Mouse (Mus musculus): ENCODE results near the gene Ccdc78. TPM values are rescaled to one million over a fixed set of nuclear protein-coding genes. Genes with fewer than 3 reads are reported as not detected.

Ccdc78 gene
- total RNA-seq, 2 experiments from 2014 or later: 0.23 to 0.33 TPM

- DNase-seq (ENCODE audit: low spot score in 2 of 2): peak; percentile 99
Observed at GRCm38 (mm10) chr17:25832436-25833290, 46.3 kb downstream of the Ccdc78 start.

DNA sequence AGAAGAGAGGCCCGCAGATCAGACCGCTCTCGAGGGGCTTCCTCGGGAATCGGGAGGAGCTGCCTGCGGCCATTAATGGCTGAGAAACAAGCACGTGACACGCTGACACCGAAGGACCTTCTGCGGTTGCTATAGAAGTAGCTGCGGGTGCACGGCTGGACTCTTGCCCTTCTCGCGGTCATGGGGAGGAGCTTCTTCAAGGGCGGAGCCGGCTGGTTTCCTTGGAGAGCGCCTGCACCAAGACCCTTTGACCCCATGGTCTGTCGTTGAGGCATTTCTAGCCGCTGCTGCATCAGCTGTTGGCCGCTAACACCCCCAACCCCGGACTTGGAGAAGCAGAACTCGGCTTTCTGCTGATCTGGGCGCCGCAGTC, 46.9 kb downstream of the Ccdc78 start, which contains the start of gene Stub1:
Gene Stub1 (minus strand): TSS at position 114 of the 373 bp plus-strand sequence.
- peak; percentile 86 to 87 for DNase-seq (ENCODE audit: low spot score in 2 of 2)

DNA sequence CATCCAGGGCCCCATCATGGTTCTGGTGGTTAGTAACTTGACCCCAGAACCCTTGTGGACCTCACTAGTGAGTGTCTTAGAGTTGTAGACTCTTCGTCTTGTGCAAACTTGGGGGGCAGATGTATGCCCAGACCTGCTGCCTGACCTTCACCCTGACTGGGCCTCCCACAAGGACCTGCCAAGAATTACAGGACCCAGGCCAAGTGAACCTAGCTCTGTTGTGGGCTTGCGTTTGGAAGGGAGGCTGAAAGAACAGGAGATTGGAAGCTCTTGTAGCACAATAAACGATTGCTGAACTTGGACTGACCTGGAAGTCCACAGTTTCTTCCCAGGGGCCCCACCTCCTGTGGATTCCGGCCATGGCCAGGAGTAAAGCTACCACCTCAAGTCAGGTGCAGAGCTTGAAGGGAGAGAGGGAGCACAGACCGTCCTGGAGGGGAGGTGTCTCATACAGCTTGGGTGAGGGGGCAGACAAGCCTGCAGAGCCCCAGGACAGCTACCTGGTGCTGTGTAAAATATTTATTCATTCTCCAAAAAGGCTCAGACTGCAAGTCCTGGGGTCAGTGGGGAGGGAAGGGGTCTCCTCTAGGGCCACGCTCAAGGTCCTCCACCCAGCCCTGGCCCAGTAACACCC, 47.7 kb downstream of the Ccdc78 start:
- no peak for DNase-seq (ENCODE audit: low spot score in 2 of 2)

DNA sequence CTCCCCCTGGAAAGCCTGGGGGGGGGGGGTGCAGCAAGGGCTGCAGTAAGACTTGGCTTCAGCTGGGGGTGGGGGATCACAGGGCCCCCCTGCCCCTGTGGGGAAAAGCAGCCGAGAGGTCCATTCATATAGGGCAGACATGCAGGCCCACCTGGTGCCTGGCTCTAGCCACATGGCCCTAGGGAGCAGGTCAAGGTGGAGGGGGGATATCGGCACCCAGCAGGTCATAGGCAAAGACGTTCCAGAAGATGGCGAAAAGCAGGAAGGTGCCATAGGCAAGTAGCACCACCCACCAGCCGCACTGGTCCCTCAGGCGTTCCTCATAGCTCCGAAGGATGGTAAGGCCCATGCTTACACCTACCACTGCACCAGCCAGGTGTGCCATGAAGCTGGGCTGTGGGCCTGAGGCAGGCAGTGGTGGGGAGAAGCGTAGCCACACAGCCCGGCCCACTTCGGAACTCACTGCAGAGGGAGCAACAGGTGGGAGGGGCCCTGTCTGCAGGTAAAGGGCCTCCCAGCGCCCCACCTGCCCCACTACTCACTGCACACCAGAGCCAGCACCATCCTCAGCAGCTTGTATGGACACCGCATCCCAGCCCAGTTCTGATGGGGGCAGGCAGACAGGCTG, 48.3 kb downstream of the Ccdc78 start:
- no peak for DNase-seq (ENCODE audit: low spot score in 2 of 2)

- no peak for DNase-seq (ENCODE audit: low spot score in 2 of 2)
Observed at GRCm38 (mm10) chr17:25835301-25835700, 48.9 kb downstream of the Ccdc78 start.

DNA sequence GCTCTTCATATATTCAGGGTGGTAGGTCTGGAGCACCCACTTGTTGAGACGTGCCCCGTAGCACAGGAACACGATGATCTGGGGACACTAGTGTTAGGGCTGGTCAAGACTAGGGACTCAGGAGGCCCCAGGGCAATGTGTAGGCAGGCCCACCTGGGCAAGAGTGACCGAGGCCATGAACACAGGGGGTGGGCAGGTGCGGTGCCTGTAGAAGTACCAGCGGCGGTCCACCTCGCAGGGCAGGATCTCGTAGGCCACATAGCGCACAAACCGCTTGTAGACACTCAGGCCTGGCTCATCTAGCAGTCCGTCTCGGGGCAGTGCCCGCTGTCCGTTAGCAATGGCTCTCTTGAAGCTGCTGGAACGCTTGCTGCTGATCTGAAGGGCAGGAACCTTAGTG, 49.4 kb downstream of the Ccdc78 start:
- no peak for DNase-seq (ENCODE audit: low spot score in 2 of 2)

DNA sequence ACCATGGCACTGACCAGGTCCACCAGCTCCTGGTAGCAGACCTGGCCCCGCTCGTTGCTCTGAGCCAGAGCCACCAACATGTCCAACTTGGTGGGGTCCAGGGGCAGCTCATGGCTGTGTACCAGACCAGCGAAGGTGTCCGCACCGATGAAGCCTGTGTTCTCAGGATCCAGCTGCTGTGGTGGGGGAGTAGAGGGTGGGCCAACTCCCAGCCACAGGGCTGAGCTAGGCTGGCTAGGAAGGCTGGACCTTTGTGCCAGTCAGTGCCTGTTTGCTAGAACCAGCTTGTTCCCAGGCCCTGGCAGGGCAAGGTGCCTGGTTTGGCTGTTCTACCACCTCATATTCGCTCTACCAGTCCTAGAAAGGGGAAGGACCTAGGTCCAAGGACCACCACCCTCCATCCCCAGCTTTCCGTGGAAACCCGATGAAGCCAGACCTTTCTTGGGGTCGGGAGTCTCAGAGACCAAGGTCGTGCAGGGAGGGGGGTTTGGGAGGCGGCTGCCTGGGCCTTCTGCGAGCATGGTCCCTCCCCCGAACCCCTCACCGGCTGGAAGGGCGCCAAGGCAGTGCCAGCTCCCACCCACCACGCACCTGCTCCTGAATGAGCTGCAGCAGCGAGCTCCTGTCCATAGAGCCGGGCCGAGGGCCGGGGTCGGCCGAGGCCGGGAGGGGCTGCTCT, 50.2 kb downstream of the Ccdc78 start:
- DNase-seq (ENCODE audit: low spot score in 2 of 2): no peak

DNA sequence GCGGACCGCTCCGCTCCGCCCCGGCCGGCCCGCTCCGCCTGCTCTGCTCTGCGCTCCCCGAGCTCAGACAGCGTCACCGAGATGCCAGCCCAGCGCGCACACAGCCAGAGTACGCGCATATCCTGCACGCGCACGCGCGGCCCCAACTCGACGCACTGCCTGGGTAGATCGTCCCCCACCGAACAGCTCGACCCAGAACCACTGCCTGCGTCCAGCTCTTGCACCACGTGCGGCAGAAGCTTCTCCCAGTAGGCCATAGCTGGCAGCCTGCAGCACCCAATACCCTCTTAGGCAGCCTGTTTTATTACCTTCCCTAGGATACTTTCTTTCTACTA, 50.7 kb downstream of the Ccdc78 start, which contains the start of gene Rhbdl1:
Gene Rhbdl1 (minus strand): TSS at position 220 of the 335 bp plus-strand sequence.
- DNase-seq (ENCODE audit: low spot score in 2 of 2): peak; percentile 83 to 89

DNA sequence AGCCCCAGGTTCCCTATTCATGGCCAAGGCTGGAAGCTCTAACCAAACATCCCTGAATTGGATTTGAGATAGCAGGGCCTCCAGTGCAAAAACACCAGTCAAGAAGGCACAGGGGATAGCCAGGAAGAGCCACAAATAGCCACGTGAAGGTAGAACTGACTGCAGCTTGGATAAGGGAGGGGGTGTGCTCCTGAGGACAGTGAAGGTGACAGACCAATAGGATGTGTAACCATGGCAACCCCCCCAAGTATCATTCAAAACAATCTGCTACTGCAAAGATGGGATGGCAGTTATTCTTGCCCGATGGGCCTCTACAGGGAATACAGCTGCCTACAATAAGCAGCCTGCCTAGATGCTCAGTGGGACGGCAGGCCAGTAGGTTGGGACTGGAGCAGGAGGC, 51.2 kb downstream of the Ccdc78 start:
- no peak for DNase-seq (ENCODE audit: low spot score in 2 of 2)

DNA sequence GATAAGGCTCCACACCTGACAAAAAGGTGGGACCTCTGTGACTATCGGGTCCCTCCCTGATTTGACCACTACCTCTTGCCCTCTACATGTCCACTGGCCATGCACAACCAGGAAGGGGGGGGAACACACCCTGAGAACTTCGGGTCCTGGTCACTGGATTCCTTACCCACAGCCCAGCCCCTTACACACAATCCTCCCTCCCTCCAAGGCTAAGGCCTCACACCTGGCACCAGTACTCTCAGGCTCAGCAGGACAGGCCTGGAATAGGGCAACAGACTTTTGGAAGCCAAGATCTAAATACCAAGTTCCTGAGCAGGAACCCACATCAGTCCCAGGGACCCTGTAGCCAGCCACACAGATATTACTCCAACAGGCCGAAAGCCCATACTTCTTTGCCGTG, 52.5 kb downstream of the Ccdc78 start:
- no peak for DNase-seq (ENCODE audit: low spot score in 2 of 2)

- DNase-seq (ENCODE audit: low spot score in 2 of 2): no peak
Observed at GRCm38 (mm10) chr17:25839455-25840235, 53.3 kb downstream of the Ccdc78 start.

Small RNAs within 50 kb of the gene (microRNA-seq; reads per million reads assigned to microRNA genes)
- gene Gm25083 (0 reads per million in 2 experiments), gene Mir3082 (2.0 to 3.3 reads per million in 2 experiments), gene Mir6966 (0.59 to 2.7 reads per million in 2 experiments)

Other genes starting within 250 kb of the Ccdc78 start
- 10 to 100 TPM; 62.7 to 66.3 TPM for gene Sox8, start 215.9 kb upstream of the Ccdc78 start, total RNA-seq (2021)
- 10 to 100 TPM; 23.1 to 26.4 TPM for gene Lmf1, start 207.5 kb upstream of the Ccdc78 start, total RNA-seq (2021)
- gene Gng13, start 69.4 kb upstream of the Ccdc78 start, total RNA-seq (2021): 10 to 100 TPM; 55.4 to 57.2 TPM
- gene Chtf18, start 59.2 kb upstream of the Ccdc78 start, total RNA-seq (2021): 1 to 10 TPM; 2.6 to 3.6 TPM
- gene Rpusd1, start 58.9 kb upstream of the Ccdc78 start, total RNA-seq (2021): 10 to 100 TPM; 27.0 to 30.0 TPM
- not detected for gene Mslnl, start 50.5 kb upstream of the Ccdc78 start, total RNA-seq (2021)
- gene Msln, start 32.2 kb upstream of the Ccdc78 start, total RNA-seq (2021): 1 to 10 TPM; 1.8 to 2.6 TPM
- 10 to 100 TPM; 25.7 to 26.9 TPM for gene Narfl, start 12.8 kb upstream of the Ccdc78 start, total RNA-seq (2021)
- 100 to 1,000 TPM; 140 to 157 TPM for gene Haghl, start 907 bp upstream of the Ccdc78 start, total RNA-seq (2021)
- 10 to 100 TPM; 69.2 to 80.1 TPM for gene Fam173a, start 6.3 kb downstream of the Ccdc78 start, total RNA-seq (2021)
- not detected for gene AC134908.4, start 9.1 kb downstream of the Ccdc78 start, total RNA-seq (2021)
- gene Metrn, start 10.6 kb downstream of the Ccdc78 start, total RNA-seq (2021): 10 to 100 TPM; 51.2 to 65.8 TPM
- gene Fbxl16, start 22.5 kb downstream of the Ccdc78 start, total RNA-seq (2021): 100 to 1,000 TPM; 272 to 292 TPM
- gene Wdr24, start 37.0 kb downstream of the Ccdc78 start, total RNA-seq (2021): 10 to 100 TPM; 21.0 to 24.1 TPM
- gene Jmjd8, start 42.3 kb downstream of the Ccdc78 start, total RNA-seq (2021): 10 to 100 TPM; 55.4 to 56.9 TPM
- gene Stub1, start 46.8 kb downstream of the Ccdc78 start, total RNA-seq (2021): 100 to 1,000 TPM; 168 to 169 TPM
- gene Rhbdl1, start 50.7 kb downstream of the Ccdc78 start, total RNA-seq (2021): 10 to 100 TPM; 80.6 to 99.3 TPM
- gene Gm20683, start 55.2 kb downstream of the Ccdc78 start, total RNA-seq (2021): 10 to 100 TPM; 30.9 to 36.3 TPM
- 10 to 100 TPM; 80.3 to 94.8 TPM for gene Rhot2, start 58.3 kb downstream of the Ccdc78 start, total RNA-seq (2021)
- gene Wdr90, start 74.9 kb downstream of the Ccdc78 start, total RNA-seq (2021): 10 to 100 TPM; 25.4 to 37.8 TPM
- gene Mcrip2, start 82.2 kb downstream of the Ccdc78 start, total RNA-seq (2021): 10 to 100 TPM; 30.6 to 32.6 TPM
- 10 to 100 TPM; 31.7 to 32.7 TPM for gene Mettl26, start 88.5 kb downstream of the Ccdc78 start, total RNA-seq (2021)
- 1 to 10 TPM; 1.1 to 1.4 TPM for gene Wfikkn1, start 94.3 kb downstream of the Ccdc78 start, total RNA-seq (2021)
- gene Rab40c, start 133.1 kb downstream of the Ccdc78 start, total RNA-seq (2021): 10 to 100 TPM; 41.9 to 49.9 TPM
- gene Pigq, start 158.4 kb downstream of the Ccdc78 start, total RNA-seq (2021): 100 to 1,000 TPM; 144 to 149 TPM
- not detected for gene Nhlrc4, start 158.4 kb downstream of the Ccdc78 start, total RNA-seq (2021)
- gene A930017K11Rik, start 166.0 kb downstream of the Ccdc78 start, total RNA-seq (2021): not detected
- 10 to 100 TPM; 38.2 to 50.8 TPM for gene Capn15, start 199.2 kb downstream of the Ccdc78 start, total RNA-seq (2021)